Mouse (Mus musculus) cerebellum, adult 11 months (tissue): ENCODE results near the gene Eef2kmt.
A peak's percentile ranks its signal among the peaks of the same experiment; 100 is the strongest.

Experiments
- DNase-seq: peaks from one replicate; pipeline ENCODE4 v3.0.0; 2022

The Eef2kmt gene

GRCm38 (mm10) chr16:5221403-5221802, 34.4 kb downstream of the Eef2kmt start:
- no peak for DNase-seq

GRCm38 (mm10) chr16:5217341-5218133, 38.2 kb downstream of the Eef2kmt start:
- no peak for DNase-seq

GRCm38 (mm10) chr16:5216686-5217085, 39.1 kb downstream of the Eef2kmt start:
- no peak for DNase-seq

- no peak for DNase-seq
Measured at GRCm38 (mm10) chr16:5214126-5214525, 41.7 kb downstream of the Eef2kmt start.

GRCm38 (mm10) chr16:5212150-5212549, 43.6 kb downstream of the Eef2kmt start:
- no peak for DNase-seq

GRCm38 (mm10) chr16:5210365-5210764, 45.4 kb downstream of the Eef2kmt start:
- DNase-seq, result no peak

GRCm38 (mm10) chr16:5206051-5206450, 49.7 kb downstream of the Eef2kmt start:
- DNase-seq, result no peak

- no peak for DNase-seq
Measured at GRCm38 (mm10) chr16:5205431-5205970, 50.3 kb downstream of the Eef2kmt start.

- peak; percentile 75 for DNase-seq
Measured at GRCm38 (mm10) chr16:5203668-5204433, 51.9 kb downstream of the Eef2kmt start, which contains the start of gene Nagpa. Gene Nagpa, minus strand, starts transcription at chr16:5204012.

- DNase-seq, result no peak
Measured at GRCm38 (mm10) chr16:5203200-5203599, 52.6 kb downstream of the Eef2kmt start.

- DNase-seq, result no peak
Measured at GRCm38 (mm10) chr16:5202681-5203080, 53.1 kb downstream of the Eef2kmt start.

GRCm38 (mm10) chr16:5195080-5195479, 60.7 kb downstream of the Eef2kmt start:
- peak; percentile 54 for DNase-seq
